Mouse (Mus musculus): ENCODE results near the gene Znrd1as. TPM values are rescaled to one million over a fixed set of nuclear protein-coding genes. Genes with fewer than 3 reads are reported as not detected.

Znrd1as gene
- total and polyA plus RNA-seq, 3 experiments = 1.8 to 2.8 TPM; not detected in 1

DNA sequence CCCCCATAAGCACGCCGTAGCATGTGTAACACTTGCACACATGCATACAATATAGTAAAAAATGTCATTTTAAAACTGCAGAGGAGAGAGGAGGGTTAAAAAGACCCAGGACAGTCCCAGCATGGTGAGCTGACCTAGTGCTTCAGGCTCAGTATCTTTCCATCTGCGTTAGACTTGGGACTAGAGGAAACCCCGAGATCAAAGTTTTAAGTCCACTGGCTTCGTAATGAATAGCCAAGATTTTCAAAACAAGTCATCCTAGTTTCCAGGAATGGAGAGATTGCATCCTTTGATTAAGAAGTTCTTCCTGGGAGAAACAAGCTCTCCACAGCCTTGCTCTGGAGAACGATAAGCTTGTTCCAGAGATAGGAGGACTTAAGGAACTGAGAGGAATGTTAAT, 49.8 kb downstream of the Znrd1as start:
- Histone ChIP-seq H3K36me3 (ENCODE audit: control insufficient read depth in 1 of 2, insufficient read depth in 2 of 2, low read length in 2 of 2) (no peaks in the 10 kb centered on the region), H3K27me3 (ENCODE audit: control insufficient read depth in 1 of 2, insufficient read depth in 2 of 2, low read length in 2 of 2) (peaks cover 6 to 8% of the 10 kb centered on the region in 2 experiments), H3K79me2 (ENCODE audit: control insufficient read depth, insufficient read depth, low read length, poor library complexity) (no peaks in the 10 kb centered on the region), H3K27ac (ENCODE audit: control insufficient read depth, low read depth, low read length) (no peak overlapping the region), H3K9me3 (replicated peaks; ENCODE audit: insufficient read depth, low read length) (no peaks in the 10 kb centered on the region), H3K4me1 (ENCODE audit: control insufficient read depth in 1 of 2, insufficient read depth in 2 of 2, low read length in 2 of 2) (no peaks in the 10 kb centered on the region), H3K9ac (ENCODE audit: control insufficient read depth, low read depth, low read length, poor library complexity, severe bottlenecking) (no peak overlapping the region), H3K4me3 (ENCODE audit: control insufficient read depth in 1 of 2, insufficient read depth in 1 of 2, low read depth in 2 of 2, low read length in 2 of 2) (no peak overlapping the region)
- DNase-seq (ENCODE audit: low read depth, low spot score) = no peak
- TF ChIP-seq NELFE (IDR thresholded peaks at IDR 0.05; ENCODE audit: low read depth, low read length) (no peak), E2F4 (IDR thresholded peaks at IDR 0.05; ENCODE audit: borderline replicate concordance, low read depth, low read length) (no peak)

DNA sequence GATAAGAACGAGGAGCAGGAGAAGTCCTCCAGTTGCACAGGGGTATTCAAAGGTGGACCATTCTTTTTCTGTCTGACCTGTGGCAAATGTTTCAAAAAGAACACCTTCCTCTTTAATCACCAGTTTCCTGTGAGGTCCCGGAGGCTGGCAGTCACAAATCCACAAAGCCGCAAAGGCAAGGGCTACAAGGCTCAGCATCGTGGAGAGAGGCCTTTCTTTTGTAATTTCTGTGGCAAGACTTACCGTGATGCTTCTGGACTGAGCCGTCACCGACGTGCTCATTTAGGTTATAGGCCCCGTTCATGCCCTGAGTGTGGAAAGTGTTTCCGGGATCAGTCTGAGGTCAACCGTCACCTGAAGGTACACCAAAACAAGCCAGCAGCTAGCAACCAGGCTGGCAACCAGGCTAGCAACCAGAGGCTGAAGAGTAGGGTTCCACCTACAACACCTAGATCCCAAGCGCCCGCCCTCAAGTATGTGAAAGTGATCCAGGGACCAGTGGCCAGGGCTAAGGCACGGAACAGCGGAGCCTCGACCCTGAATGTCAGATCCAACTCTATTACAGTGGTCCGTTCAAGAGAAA, 51.2 kb downstream of the Znrd1as start:
- Histone ChIP-seq H3K36me3 (ENCODE audit: control insufficient read depth in 1 of 2, insufficient read depth in 2 of 2, low read length in 2 of 2) (no peaks in the 10 kb centered on the region), H3K27me3 (ENCODE audit: control insufficient read depth in 1 of 2, insufficient read depth in 2 of 2, low read length in 2 of 2) (peaks cover 6 to 8% of the 10 kb centered on the region in 2 experiments), H3K9me3 (replicated peaks; ENCODE audit: insufficient read depth, low read length) (no peaks in the 10 kb centered on the region), H3K79me2 (ENCODE audit: control insufficient read depth, insufficient read depth, low read length, poor library complexity) (no peaks in the 10 kb centered on the region), H3K27ac (ENCODE audit: control insufficient read depth, low read depth, low read length) (no peak overlapping the region), H3K9ac (ENCODE audit: control insufficient read depth, low read depth, low read length, poor library complexity, severe bottlenecking) (no peak overlapping the region), H3K4me1 (ENCODE audit: control insufficient read depth in 1 of 2, insufficient read depth in 2 of 2, low read length in 2 of 2) (no peaks in the 10 kb centered on the region), H3K4me3 (ENCODE audit: control insufficient read depth in 1 of 2, insufficient read depth in 1 of 2, low read depth in 2 of 2, low read length in 2 of 2) (no peak overlapping the region)
- TF ChIP-seq GATA1 (IDR thresholded peaks at IDR 0.05; ENCODE audit: low read depth, low read length) (no peak), NELFE (IDR thresholded peaks at IDR 0.05; ENCODE audit: low read depth, low read length) (no peak), ETS1 (IDR thresholded peaks at IDR 0.05; ENCODE audit: low read depth, low read length) (no peak), ZC3H11A (IDR thresholded peaks at IDR 0.05; ENCODE audit: low read depth, low read length) (no peak), NRF1 (IDR thresholded peaks at IDR 0.05; ENCODE audit: insufficient read depth, low read depth, low read length, poor library complexity, severe bottlenecking) (no peak), TAL1 (IDR thresholded peaks at IDR 0.05; ENCODE audit: low read length) (no peak)
- DNase-seq (ENCODE audit: low read depth, low spot score) = no peak

DNA sequence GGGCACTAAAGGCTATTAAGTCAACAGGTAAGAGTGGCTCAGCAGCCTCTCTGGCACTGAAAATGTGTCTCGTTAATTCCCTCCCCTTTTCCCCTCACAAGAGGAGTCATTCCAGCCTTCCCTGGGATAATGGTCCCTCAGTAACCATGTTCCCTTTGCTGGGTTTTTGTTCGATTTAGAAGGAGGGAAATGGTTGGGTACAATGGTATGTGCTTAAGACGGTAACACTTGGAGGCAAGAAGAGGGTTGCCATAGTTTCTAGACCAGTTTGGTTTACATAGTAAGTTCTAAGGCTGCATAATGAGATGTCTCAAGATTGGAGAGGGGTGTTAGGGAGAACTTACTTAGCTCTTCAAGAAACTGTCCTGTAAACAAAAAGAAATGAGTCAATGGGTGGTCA, 53.3 kb downstream of the Znrd1as start:
- Histone ChIP-seq H3K79me2 (ENCODE audit: control insufficient read depth, insufficient read depth, low read length, poor library complexity) (no peaks in the 10 kb centered on the region), H3K4me3 (ENCODE audit: control insufficient read depth in 1 of 2, insufficient read depth in 1 of 2, low read depth in 2 of 2, low read length in 2 of 2) (no peak overlapping the region), H3K4me1 (ENCODE audit: control insufficient read depth in 1 of 2, insufficient read depth in 2 of 2, low read length in 2 of 2) (no peaks in the 10 kb centered on the region), H3K27ac (ENCODE audit: control insufficient read depth, low read depth, low read length) (no peak overlapping the region), H3K9me3 (replicated peaks; ENCODE audit: insufficient read depth, low read length) (no peaks in the 10 kb centered on the region), H3K9ac (ENCODE audit: control insufficient read depth, low read depth, low read length, poor library complexity, severe bottlenecking) (no peak overlapping the region), H3K27me3 (ENCODE audit: control insufficient read depth in 1 of 2, insufficient read depth in 2 of 2, low read length in 2 of 2) (peaks cover 3 to 6% of the 10 kb centered on the region in 2 experiments), H3K36me3 (ENCODE audit: control insufficient read depth in 1 of 2, insufficient read depth in 2 of 2, low read length in 2 of 2) (no peaks in the 10 kb centered on the region)
- TF ChIP-seq HCFC1 (IDR thresholded peaks at IDR 0.05; ENCODE audit: low read depth, low read length) (no peak), GABPA (IDR thresholded peaks at IDR 0.05; ENCODE audit: low read depth, low read length) (no peak), MYB (IDR thresholded peaks at IDR 0.05; ENCODE audit: low read depth, low read length) (no peak), RCOR1 (IDR thresholded peaks at IDR 0.05; ENCODE audit: low read depth, low read length) (no peak), CTCF (IDR thresholded peaks at IDR 0.05 in 2 of 3, conservative IDR thresholded peaks at IDR 0.05 in 1 of 3; ENCODE audit: control insufficient read depth in 1 of 3, insufficient read depth in 1 of 3, low read depth in 2 of 3, low read length in 3 of 3, poor library complexity in 1 of 3, severe bottlenecking in 1 of 3) (no peak), USF2 (IDR thresholded peaks at IDR 0.05; ENCODE audit: borderline replicate concordance in 1 of 2, insufficient read depth in 1 of 2, low read depth in 1 of 2, low read length in 2 of 2) (no peak)
- no peak for DNase-seq (ENCODE audit: low read depth, low spot score)

All from MEL (cell line).